Mouse (Mus musculus) embryonic fibroblast, embryonic 13.5 days (primary cell): ENCODE measurements at regions not wholly inside any gene's neighbourhood (a gene's known extent, or its start where the extent isn't known, plus 50 kb on each side); places are given as distances from the start of the nearest gene placed in this dataset.

Source experiments
- CTCF ChIP-seq: IDR thresholded peaks from 2 replicates; pipeline ENCODE4 v1.5.1; 2011; ENCODE audit warnings: mild to moderate bottlenecking, control low read depth, low read length, moderate library complexity, borderline replicate concordance; ENCODE audit not compliant: insufficient read depth
- POLR2A ChIP-seq: IDR thresholded peaks from 2 replicates; pipeline ENCODE4 v1.6.1; 2011; ENCODE audit warnings: low read depth, mild to moderate bottlenecking, control low read depth, low read length, moderate library complexity

- TF ChIP-seq CTCF = no peak
- TF ChIP-seq POLR2A = no peak
These were observed 112.3 kb upstream of the Gas2 start for GRCm38 (mm10) chr7:51749304-51750129.
